Mouse (Mus musculus): ENCODE results near the gene Ralgapa2. TPM values are rescaled to one million over a fixed set of nuclear protein-coding genes. Genes with fewer than 3 reads are reported as not detected.

Ralgapa2 gene
- total and polyA plus RNA-seq, 2 experiments from 2014 or later, result 9.5 to 29.0 TPM

GRCm38 (mm10) chr2:146326654-146327053 lies 185.5 kb downstream of the Ralgapa2 start:
- ATAC-seq (no peak), DNase-seq (ENCODE audit: low spot score) (no peak)
- H3K4me2 ChIP-seq (ENCODE audit: low read depth, low read length), result no peak overlapping the region
- H3K4me3 ChIP-seq (ENCODE audit: low read length), result no peak overlapping the region
- H3K27ac ChIP-seq, result no peak overlapping the region
- TF ChIP-seq CTCF (IDR thresholded peaks at IDR 0.05; ENCODE audit: low read depth), result no peak
- peaks cover 5% of the 10 kb centered on the region for H3K4me1 ChIP-seq (ENCODE audit: insufficient read depth, low read length)
- H3K9me3 ChIP-seq (ENCODE audit: low read length), result no peaks in the 10 kb centered on the region
- H3K36me3 ChIP-seq (ENCODE audit: insufficient read depth, low read length), result 0 out of 2 replicates have a peak, but pooled peaks cover 3% of the 10 kb centered on the region
- no peak overlapping the region for H3K9ac ChIP-seq (replicated peaks; ENCODE audit: low read length)
- 64% methylated on average over 1 of the region's 1 CpGs for WGBS
- 0 out of 2 replicates have a peak, but pooled peaks cover 4% of the 10 kb centered on the region for H3K27me3 ChIP-seq (ENCODE audit: insufficient read depth, low read length)

GRCm38 (mm10) chr2:146324907-146325715 lies 187.0 kb downstream of the Ralgapa2 start:
- ATAC-seq, result 0 out of 2 replicates have a peak, but pooled peaks have one; percentile 51
- no peak overlapping the region for H3K9ac ChIP-seq (replicated peaks; ENCODE audit: low read length)

DNA sequence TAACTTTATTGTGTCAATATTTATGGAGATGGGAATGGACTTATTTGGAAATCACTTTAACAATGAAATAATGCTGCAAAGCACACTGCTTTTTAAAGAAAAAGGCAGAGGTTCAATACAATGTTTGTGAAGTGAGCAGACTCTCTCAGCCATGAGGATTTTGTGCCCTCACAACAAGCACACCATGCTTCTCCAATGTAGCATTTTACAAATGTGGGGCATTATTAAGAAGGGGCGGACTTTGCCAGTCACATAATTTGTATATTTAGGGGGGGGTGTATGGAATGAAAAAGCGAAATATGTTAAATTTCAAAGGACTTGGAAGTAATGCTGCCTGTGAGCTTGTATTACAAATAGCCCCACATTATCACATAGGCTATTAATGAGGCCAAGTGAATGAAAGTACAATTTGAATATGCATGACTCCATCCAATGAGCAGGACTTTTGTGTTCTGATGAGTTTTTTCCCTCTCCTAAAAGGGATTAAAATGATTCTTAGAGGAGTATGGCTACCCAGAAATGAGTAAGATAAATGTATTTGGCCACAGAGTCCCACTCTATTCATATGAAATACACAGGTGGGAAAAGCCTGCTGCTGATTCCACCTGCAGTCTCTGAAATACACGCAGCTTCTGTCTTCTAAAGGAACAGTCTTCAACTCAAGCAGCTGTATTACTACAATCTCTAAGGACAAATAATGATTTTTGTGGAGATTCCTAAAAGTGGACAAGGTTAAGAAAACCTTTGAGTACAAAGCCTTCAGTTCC lies 187.8 kb downstream of the Ralgapa2 start:
- Histone ChIP-seq H3K9ac (replicated peaks; ENCODE audit: low read length) (no peak overlapping the region), H3K36me3 (ENCODE audit: insufficient read depth, low read length) (peaks cover 3% of the 10 kb centered on the region; the same call in 1 of the 2 replicates), H3K27ac (peak overlapping the region; percentile 48; the same call in 1 of the 2 replicates), H3K27me3 (ENCODE audit: insufficient read depth, low read length) (0 out of 2 replicates have a peak, but pooled peaks cover 4% of the 10 kb centered on the region), H3K9me3 (ENCODE audit: low read length) (no peaks in the 10 kb centered on the region), H3K4me1 (ENCODE audit: insufficient read depth, low read length) (peaks cover 5% of the 10 kb centered on the region), H3K4me2 (ENCODE audit: low read depth, low read length) (no peak overlapping the region), H3K4me3 (ENCODE audit: low read length) (no peak overlapping the region)
- ATAC-seq, result no peak
- no peak for TF ChIP-seq CTCF (IDR thresholded peaks at IDR 0.05; ENCODE audit: low read depth)
- WGBS, result 63% methylated on average over 3 of the region's 3 CpGs
- DNase-seq (ENCODE audit: low spot score), result no peak

More at GRCm38 (mm10) chr2:146324907-146325715, 187.0 kb downstream of the Ralgapa2 start:
- 0 out of 2 replicates have a peak, but pooled peaks cover 4% of the 10 kb centered on the region for H3K27me3 ChIP-seq (ENCODE audit: insufficient read depth, low read length)
- no peaks in the 10 kb centered on the region for H3K9me3 ChIP-seq (ENCODE audit: low read length)
- H3K4me1 ChIP-seq (ENCODE audit: insufficient read depth, low read length), result peaks cover 5% of the 10 kb centered on the region
- no peak overlapping the region for H3K4me3 ChIP-seq (ENCODE audit: low read length)
- TF ChIP-seq CTCF (IDR thresholded peaks at IDR 0.05; ENCODE audit: low read depth), result no peak
- peak overlapping the region; percentile 48; the same call in 1 of the 2 replicates for H3K27ac ChIP-seq
- H3K36me3 ChIP-seq (ENCODE audit: insufficient read depth, low read length), result 0 out of 2 replicates have a peak, but pooled peaks cover 3% of the 10 kb centered on the region
- peak; percentile 35 for DNase-seq (ENCODE audit: low spot score)
- WGBS, result 34% methylated on average over 15 of the region's 15 CpGs
- H3K4me2 ChIP-seq (ENCODE audit: low read depth, low read length), result no peak overlapping the region

GRCm38 (mm10) chr2:146323528-146323927 lies 188.6 kb downstream of the Ralgapa2 start:
- no peak for ATAC-seq
- DNase-seq (ENCODE audit: low spot score), result no peak
- 87% methylated on average over 4 of the region's 4 CpGs for WGBS
- no peak for TF ChIP-seq CTCF (IDR thresholded peaks at IDR 0.05; ENCODE audit: low read depth)
- H3K9ac ChIP-seq (replicated peaks; ENCODE audit: low read length), result no peak overlapping the region
- H3K4me2 ChIP-seq (ENCODE audit: low read depth, low read length), result no peak overlapping the region
- no peak overlapping the region for H3K4me3 ChIP-seq (ENCODE audit: low read length)
- 0 out of 2 replicates have a peak, but pooled peaks cover 4% of the 10 kb centered on the region for H3K27me3 ChIP-seq (ENCODE audit: insufficient read depth, low read length)
- H3K36me3 ChIP-seq (ENCODE audit: insufficient read depth, low read length), result peaks cover 3% of the 10 kb centered on the region; the same call in 1 of the 2 replicates
- no peaks in the 10 kb centered on the region for H3K9me3 ChIP-seq (ENCODE audit: low read length)
- H3K27ac ChIP-seq, result no peak overlapping the region
- peaks cover 5% of the 10 kb centered on the region for H3K4me1 ChIP-seq (ENCODE audit: insufficient read depth, low read length)

DNA sequence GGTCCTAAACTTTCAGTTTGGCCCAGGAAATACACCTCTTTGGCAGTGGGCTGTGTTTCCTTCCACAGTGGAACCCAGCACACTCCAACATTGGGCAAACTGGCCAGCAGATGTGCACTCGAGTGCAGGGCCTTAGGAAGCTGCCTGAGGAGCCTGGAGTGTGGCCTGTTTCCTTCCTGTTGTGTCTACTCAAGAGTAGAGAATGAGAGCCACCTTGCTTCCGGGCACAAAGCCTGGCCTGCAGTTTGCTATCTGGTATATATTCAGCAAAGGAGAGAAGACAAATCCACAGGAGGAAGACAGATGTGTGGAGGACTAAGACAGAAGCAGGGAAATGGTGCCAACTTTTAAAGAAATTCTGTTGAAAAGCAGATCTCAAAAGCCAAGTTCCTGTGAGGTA lies 189.4 kb downstream of the Ralgapa2 start:
- H3K4me1 ChIP-seq (ENCODE audit: insufficient read depth, low read length), result peaks cover 5% of the 10 kb centered on the region
- peaks cover 3% of the 10 kb centered on the region; the same call in 1 of the 2 replicates for H3K36me3 ChIP-seq (ENCODE audit: insufficient read depth, low read length)
- no peak for TF ChIP-seq CTCF (IDR thresholded peaks at IDR 0.05; ENCODE audit: low read depth)
- no peak overlapping the region for H3K4me3 ChIP-seq (ENCODE audit: low read length)
- no peak overlapping the region for H3K27ac ChIP-seq
- DNase-seq (ENCODE audit: low spot score) (no peak), ATAC-seq (no peak)
- no peak overlapping the region for H3K9ac ChIP-seq (replicated peaks; ENCODE audit: low read length)
- H3K27me3 ChIP-seq (ENCODE audit: insufficient read depth, low read length), result 0 out of 2 replicates have a peak, but pooled peaks cover 4% of the 10 kb centered on the region
- 57% methylated on average over 2 of the region's 2 CpGs for WGBS
- H3K4me2 ChIP-seq (ENCODE audit: low read depth, low read length), result no peak overlapping the region
- H3K9me3 ChIP-seq (ENCODE audit: low read length), result no peaks in the 10 kb centered on the region

GRCm38 (mm10) chr2:146322019-146322418 lies 190.1 kb downstream of the Ralgapa2 start:
- H3K27me3 ChIP-seq (ENCODE audit: insufficient read depth, low read length), result 0 out of 2 replicates have a peak, but pooled peaks cover 4% of the 10 kb centered on the region
- no peak for DNase-seq (ENCODE audit: low spot score)
- no peak overlapping the region for H3K27ac ChIP-seq
- no peak overlapping the region for H3K9ac ChIP-seq (replicated peaks; ENCODE audit: low read length)
- H3K9me3 ChIP-seq (ENCODE audit: low read length), result no peaks in the 10 kb centered on the region
- H3K4me1 ChIP-seq (ENCODE audit: insufficient read depth, low read length), result peaks cover 5% of the 10 kb centered on the region
- ATAC-seq, result no peak
- no peak for TF ChIP-seq CTCF (IDR thresholded peaks at IDR 0.05; ENCODE audit: low read depth)
- no peak overlapping the region for H3K4me3 ChIP-seq (ENCODE audit: low read length)
- peaks cover 3% of the 10 kb centered on the region; the same call in 1 of the 2 replicates for H3K36me3 ChIP-seq (ENCODE audit: insufficient read depth, low read length)
- no peak overlapping the region for H3K4me2 ChIP-seq (ENCODE audit: low read depth, low read length)
- WGBS, result 95% methylated on average over 2 of the region's 2 CpGs

Data from hindbrain, postnatal 0 days (tissue).